Mouse (Mus musculus): ENCODE data around the gene Nol4l.

Nol4l gene

DNA sequence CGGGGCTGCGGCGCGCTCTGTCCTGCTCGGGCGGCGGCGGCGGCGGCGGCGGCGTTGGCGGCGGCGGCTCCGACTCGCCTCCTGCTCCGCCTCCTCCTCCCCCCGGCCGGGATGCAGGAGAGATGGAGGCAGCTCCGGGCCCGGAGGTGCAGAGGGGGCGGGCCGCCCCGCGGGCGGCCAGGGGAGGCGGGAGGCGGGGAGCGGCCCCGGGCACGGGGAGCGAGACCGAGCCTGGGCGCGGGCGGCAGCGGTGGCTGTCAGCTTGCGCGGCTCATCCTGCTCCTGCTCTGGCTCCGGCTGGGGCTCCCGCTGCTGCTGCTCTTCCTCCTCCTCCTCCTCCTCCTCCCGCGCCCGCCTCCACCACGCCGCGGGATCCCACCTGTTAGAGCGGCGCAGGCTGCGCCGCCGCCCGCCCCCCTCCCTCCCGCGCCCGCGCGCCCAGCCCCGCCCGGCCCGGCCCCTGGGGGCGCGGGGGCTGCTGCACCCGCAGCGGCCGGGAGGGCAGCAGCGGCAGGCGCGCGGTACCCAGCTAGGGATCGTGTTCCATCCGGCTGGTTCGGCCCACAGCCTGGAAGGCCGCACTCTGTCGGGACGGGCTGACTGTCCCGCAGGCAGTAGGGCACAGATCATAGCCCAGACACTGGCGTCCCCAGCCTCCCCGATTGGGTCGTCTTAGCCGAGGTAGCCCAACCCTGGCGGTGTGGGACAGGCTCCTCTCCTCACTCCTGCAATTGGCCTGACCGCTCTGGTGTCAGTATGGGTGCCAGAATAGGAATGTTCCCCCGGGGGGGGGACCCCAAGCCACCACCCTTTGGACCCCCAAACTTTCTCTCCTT lies at the start of gene Nol4l:
Gene Nol4l (minus strand): TSS at position 41 of the 836 bp plus-strand sequence.
- DNase-seq, result peak; percentile 79 to 83

DNA sequence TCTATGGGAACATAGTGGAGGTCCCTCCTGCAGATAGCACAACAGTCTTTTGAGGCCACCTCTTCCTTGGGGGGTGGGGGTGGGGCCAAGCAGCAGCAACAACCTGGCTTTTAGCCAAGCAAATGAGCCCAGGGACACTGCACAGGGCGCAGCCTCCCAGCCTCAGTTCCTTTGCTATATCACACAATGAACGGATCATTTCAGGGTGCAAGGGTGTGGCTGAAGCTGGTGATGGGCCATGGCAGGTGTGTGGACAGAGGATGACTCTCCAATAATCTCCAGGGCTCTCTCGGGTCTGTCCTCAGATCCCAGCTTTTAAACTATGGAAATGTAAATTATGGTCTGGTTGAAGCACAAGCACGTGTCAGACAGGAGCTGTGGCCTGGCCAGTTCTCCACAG lies 47.4 kb upstream of the Nol4l start:
- no peak for DNase-seq

DNA sequence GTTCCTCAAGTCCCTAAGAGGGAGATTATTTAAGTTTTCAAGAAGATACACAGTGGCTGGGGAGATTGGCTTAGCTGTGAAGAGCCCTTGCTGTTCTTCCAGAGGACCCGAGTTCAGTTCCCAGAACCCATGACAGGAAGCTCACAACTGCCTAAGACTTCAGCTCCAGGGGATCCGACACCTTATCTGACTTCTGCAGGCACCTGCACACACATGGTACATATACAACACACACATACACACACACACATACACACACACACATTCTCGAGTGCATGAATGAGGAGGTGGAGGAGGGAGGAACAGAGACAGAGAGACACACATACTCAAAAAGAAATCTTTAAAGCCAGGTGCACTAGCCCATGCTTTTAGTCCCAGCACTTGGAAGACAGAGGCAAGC lies 46.4 kb upstream of the Nol4l start:
- no peak for DNase-seq

DNA sequence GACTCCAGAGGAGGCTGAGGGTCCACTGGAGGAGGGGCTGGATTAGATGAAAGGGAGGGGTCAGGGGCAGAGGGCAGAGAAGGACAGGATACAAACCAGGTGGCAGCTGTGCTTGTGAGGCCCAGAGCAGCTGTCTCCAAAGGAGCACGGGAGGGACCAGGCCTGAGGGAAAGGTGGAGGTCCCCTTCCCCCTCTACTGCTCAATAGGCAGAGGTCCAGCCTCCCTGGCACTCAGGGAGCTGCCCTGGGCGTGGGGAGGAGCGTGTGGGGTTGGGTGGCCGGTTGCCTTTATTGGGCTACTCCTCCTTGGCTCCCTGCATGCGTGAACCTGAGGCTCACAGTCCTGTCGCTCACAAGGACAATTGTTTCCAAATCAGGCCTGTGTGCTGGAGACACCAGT lies 45.8 kb upstream of the Nol4l start:
- DNase-seq, result peak in 1 of 2 experiments; percentile 32

DNA sequence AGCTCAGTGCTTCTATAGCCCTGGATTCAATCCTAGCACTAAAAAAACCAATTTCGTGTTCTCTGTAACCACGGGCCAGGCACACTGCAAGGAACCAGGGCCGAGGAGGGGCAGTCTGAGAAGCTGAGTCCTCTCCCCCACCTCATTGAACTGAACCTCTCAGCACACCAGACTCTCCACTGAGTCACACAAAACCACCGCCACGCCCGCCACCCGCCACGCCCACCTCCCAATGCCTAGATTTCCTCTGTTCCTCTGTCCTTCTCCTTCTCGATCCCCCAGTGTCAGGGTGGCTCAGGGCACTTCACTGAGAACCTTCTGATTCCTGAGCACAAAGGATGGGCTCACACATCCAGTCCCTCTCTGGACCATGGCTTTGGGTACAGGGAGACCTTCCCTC lies 43.3 kb upstream of the Nol4l start:
- no peak for DNase-seq

DNA sequence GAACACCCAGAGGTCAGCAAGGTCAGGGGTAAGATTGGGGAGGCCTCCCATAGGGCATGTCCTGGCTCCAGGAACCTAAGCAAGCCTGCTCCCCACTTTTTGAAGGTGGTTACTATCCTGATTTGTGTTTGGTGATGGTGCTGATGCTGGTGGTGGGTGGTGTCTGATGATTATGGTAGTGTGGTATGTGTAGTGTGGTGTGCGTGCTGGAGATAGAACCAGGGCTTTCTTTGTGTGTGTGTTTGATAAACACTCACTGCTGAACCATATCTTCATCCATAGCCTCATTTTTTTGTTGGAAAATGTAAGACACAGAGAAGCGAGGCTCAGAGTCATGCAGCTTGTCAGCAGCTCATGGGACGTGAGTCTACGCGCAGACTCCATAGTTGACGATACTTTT lies 38.8 kb upstream of the Nol4l start:
- no peak for DNase-seq

DNA sequence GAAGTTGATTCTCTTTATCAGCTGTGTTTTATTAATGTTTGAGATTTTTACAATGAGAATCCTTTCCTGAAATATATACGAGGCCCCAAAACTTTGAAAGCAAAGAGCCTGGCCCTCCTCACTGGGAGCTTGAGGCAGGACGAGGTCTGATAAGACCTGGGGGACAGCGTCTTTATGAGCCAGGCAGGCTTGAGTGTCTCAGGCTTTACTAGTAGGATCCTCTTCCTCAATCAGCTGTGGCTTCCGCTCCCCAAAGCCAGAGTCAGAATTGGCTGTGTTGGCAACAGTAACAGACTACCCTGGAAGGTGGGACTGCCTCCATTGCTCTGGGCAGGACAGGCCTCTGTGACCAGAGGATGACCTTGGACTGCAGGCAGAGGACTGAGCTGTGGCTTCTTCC lies 38.2 kb upstream of the Nol4l start:
- no peak for DNase-seq

DNA sequence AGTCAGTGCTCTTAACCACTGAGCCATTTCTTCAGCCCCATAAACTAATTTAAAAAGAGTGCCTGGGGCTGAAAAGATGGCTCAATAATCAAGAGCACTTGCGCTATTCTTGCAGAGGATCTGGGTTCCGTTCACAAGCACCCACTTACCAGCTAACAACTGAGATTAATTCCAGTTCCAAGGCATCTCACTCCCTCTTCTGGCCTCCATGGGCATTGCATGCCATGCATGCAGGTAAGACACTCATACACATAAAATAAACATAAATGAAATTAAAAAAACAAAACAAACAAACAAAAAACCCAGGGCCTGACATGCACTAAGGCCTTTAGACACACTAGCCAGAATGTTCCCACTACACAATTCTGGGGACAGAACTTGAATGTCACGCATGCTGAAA lies 34.6 kb upstream of the Nol4l start:
- no peak for DNase-seq

DNA sequence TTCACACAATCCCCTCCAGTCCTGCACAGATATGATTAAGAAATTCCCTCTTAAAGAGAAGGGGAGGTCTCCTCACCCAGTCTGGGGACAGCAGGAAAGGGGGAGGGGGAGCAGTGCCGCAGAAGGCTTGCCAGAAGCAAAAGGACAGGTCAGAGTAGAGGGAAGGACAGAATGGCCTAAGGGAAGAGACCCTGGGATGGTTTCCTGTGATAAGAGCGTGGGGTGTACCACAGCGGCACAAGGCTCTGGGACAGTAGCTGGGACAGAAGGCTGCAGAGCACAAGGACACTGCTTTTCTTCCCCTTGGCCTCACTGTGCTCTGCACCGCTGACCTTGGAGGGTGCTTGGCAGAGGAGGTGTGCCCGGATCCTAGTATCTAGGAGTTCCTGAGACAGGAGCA lies 31.8 kb upstream of the Nol4l start:
- DNase-seq, result peak; percentile 52 to 62

DNA sequence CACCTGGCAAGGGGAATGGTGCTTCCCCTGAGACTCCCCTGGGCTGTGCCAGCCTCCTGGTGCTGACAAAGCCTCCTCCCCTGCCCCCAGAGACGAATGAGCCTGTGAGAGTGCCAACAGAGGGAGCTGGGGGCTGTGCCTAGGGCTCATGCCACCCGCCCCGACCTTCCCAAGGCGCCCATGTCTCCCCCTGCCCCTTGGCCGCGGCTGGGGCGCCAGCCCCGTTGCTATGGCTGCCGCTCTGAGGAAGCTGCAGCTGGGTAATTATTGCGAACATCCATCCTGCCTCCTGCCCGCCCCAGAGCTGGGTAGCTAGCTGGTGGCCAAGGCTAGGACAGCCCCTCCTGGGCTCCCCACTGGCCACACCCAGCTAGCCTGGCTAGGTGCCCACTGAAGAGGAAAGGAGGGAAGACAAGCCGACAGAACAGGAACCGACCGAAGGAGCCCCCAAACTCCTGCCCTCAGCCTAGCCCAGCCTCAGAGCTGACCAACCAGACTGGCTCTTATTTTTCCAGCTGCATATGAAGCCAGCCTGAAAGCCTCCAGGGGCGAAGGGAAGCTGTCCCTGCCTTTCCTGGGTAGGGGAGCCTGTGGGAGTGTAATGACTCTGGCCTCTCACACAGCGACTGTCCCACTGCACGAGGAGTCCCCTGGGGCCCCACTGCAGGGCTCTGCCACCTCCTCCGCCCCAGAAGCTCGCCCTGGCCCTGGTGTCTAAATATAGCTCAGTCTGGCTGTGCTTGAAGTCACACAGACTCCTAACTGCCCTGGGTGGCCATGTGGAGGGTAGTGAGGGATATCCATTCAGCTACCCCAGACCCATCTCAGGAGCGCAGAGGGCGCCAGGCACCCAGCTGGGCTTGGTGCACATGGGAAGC lies 31.1 kb upstream of the Nol4l start:
- DNase-seq, result peak; percentile 76

DNA sequence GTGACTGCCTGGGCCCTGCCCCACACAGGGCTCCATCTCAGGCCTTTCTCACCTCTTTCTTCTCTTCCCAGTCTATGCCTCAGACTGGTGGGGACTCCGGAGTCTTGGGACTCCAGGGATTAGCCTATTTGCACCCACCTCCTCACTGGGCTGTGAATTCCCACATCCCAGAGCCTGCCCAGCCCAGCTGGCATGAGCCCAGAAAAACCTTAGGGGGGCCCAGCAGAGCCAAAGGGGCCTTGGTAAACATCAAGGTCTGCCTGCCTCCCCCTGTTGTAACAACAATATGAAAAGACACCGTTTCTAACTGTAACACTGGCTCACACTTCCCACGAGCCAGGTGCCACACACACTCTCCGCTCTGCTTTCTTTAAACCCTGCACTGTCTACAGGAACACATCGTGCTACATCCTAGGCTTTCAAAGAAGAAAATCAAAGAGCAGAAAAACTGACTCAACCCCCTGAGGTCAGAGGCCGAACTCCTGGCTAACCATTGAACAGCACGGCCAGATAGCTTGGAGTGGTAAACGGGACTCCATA lies 29.9 kb upstream of the Nol4l start:
- DNase-seq, result peak; percentile 82 to 83

DNA sequence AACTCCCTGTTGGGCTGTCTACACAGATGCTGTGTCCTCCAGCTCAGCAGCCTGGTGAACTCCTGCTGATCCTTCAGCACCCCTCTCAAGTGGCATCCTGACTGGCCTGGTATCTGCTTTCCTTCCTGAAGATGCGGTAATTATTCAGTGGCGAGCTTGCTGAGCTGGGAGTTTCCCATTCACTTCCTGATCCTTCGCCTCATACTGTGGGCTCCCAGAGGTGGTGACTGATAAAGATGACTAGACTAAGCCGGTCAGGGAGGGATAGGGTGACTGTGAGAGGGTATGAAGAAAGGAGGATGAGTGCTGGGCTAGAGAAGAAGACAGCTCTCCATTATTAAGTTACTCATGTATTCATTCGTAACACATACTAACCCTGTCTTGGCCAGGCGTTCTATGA lies 28.7 kb upstream of the Nol4l start:
- no peak for DNase-seq

DNA sequence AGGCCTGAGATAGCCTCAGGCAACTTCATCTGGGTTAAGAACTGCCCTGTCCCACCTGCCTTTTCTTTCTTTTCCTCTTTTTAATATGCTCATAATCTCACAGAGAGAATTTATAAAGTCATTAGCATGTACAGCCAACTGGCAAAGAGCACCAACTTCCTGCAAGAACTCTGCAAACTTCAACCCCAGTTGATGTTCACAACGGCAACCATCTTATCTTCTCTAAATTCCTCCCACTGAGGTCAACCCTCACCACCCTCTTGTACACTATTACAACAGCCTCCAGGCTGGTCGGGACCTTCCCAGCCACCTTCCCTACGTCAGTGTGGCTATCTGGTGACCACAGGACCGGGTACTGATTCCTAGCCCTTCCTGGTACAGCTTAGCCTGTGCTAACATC lies 27.5 kb upstream of the Nol4l start:
- no peak for DNase-seq

DNA sequence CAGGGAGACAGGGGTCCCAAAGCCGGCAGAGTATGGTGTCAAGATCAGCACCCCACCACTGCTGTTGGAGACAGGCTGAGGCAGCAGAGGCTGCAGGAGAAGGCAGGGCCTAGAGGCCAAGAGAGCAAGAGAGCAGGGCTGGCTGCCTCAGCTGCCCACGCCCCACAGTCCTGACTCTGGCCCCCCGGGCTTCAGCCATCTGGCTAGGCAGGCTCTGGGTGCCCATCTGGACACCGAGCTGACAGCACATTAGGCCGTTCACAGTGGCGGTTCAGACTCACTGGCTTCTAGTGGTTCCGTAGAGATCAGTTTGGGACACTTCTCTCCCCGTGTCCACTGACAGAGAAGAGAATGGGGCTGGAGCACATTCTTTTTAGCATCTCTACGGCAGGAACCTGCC lies 26.4 kb upstream of the Nol4l start:
- peak; percentile 64 to 83 for DNase-seq

DNA sequence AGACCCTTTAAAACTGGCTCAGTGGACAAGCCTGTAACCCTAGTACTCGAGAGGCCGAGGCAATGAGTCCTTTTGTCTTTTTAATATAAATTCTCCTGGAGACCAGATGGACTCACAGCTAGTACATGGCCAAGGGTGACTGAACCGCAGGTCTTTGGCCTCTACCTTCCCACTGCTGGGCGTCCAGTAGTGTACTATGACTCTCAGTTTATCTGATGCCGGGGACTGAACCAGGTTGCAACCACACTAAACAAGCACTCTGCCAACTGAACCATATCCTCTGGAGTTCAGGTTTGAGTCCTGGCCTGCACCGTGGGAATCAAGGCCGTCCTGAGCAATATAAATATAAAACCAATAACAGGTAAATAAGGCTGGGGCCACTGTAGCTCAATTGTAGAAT lies 24.8 kb upstream of the Nol4l start:
- DNase-seq, result peak in 1 of 2 experiments; percentile 50

DNA sequence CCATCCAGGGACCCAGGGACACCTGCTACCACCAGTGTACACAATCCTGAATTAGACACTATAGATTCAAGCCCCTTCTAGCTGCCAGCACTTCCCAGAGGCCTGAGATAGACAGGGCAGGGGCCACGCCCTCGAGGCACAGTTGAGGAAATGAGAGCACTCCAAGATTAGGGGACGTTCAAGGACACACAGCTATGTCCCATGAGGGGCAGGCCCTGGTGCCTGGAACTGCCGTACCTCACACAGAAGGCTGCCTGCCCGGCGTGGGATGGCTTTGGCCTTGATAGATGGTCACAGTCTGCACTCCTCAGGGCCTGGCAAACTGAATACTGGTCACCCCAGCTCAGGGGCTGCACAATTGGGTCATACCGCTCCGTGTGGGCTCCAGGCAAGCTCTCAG lies 19.7 kb upstream of the Nol4l start:
- DNase-seq, result peak; percentile 45 to 54

DNA sequence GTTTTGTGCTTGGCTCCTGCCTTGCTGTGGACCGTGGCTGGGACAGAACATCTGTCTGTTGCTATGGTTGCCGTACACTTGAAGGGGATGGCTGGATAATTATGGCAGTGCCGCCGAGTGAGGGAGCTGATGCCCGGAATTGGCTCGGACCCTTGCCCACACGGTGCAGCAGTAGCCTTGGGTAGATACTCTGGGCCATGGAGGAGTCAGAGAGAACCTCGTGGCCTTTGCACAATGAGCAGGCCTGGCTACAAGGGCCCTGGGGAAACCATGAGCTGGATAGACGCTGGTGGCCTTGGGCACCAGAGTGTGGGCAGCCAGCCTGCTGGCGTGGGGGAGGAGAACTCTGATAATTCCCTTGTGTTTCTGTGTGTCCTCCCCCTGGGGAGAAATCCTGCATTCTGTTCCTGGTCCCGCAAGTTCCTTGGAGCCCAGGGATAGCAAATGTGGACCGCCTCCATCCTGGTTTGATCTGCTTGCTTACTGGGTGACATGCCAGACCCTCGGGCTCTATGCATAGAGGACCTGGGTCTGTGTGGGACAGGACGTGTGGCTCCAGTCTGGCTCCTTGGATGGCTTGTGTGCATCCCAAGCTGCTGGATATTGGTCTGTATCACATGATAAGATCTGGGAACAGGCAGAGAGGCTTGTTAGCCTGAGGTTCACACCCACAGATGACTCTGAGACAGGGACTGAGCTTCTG lies 18.6 kb upstream of the Nol4l start:
- peak; percentile 64 to 72 for DNase-seq

DNA sequence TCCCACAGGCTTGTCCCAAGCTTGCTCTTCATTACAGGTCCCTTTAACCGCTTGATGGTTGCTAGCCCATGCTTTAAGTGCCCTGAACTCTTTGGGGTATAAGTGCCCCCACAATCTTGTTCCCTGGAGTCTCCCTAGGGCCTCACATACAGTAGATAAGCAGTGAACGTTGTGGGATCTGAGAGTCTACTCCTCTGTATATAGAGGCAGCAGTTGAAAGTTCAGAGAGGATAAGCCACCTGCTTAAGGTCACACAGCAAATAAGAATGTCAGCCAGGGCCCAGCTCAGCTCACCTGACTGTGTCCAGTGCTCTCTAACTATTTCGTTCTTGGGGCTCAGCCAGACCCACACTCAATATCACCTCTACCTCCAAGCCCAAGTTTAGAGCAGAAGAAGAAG lies 17.9 kb upstream of the Nol4l start:
- no peak for DNase-seq

DNA sequence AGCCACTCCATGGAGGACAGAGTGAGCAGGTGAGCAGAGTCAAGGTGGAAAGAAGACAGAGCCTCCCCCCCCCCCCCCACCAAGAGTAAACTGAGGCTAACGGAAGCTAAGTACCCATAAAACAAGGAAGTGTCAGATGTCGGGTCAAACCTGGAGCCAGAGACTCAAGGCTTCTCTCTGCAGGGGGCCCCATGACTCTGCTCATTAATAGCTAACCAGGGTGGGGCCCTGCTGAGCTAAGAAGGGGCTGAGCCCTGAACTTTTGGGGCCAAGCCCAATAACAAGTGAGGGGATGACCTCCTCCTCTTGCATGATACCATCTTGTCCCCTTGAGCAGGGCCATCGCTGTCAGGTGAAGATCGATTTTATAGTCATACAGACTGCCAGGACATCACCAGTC lies 17.2 kb upstream of the Nol4l start:
- DNase-seq, result no peak

DNA sequence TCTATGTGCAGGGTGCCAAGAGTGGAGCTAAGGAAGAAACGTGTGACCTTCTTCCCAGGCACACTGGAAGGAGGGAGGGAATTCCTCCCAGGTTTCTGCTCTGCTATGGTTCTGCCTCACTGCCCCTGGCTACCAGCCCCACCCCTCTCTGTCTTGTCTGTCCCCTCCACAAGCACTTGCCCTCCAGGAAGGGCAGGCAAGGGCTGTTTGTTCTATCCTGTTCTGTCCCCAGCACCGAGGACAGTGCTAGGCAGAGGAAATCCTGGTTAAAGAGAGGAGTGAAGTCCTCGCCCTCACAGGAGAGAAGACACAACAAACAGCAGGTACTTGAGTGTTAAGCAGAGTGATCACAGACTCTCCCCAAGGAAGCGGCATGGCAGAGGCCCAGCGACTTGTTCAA lies 16.7 kb upstream of the Nol4l start:
- DNase-seq, result peak in 1 of 2 experiments; percentile 42

DNA sequence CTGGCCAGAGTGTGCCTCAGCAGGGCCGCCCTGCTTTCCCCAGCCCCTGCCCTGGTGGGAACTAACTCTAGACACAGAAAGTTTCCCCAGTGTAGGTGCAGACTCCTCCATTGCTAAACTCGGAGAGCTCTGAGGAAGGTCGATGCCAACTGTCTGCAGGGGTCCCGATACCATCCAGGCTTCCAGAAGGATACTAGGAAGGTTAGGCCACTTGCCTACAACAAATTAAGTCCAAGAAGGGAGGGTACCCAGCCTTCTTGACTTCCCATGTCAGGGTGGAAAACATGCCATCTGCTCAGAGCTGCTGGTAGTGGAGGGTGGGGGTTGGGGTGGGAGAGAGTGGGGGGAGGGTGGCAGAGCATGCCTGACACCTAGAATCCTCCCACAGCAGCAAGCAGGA lies 15.0 kb upstream of the Nol4l start:
- peak; percentile 86 to 93 for DNase-seq

DNA sequence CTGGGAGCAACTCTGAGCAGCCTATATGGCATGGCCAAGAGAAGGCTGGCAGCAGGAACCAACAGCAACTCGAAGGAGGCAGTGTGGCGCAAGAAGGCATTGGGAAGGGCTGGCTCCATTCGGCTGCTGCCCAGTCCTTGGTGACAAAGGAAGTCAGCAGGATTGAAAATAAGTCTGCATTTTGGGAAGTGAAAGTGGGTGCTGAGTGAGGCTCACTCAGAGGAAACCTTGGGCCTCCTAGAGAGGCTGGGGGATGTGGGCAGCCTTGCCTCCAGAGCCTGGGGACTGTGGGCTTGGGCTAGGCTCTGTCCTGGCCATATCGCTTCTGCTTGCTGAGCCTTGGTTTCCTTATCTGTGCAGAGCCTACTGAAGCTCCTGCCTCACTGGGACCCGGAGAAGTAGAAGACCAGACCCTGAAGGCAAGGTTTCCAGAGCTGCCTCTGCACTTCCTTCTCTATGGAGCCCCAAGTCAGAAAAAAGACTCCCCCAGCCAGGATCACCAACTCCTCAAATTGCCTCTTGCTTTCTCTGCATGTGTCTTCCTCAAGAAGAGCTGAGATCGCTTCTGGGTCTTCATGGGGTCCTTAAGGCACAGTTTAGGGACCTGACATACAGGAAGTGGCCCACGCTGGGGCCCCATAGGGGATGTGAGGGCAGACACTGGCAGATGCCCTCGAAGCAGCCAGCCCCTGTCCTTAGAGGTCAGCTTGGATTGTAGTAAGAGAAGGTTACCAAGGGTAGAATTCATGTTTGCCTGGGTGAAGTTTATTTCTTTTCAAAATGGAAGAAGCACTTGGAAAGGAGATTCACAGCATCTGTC lies 14.3 kb upstream of the Nol4l start:
- no peak for DNase-seq

Measured in cerebellum, postnatal 10 days (tissue).